Mouse (Mus musculus): ENCODE measurements around the gene Emg1. TPM values are rescaled to one million over a fixed set of nuclear protein-coding genes. Genes with fewer than 3 reads are reported as not detected.

Emg1 gene
- total and polyA plus RNA-seq, 2 experiments: 46.0 to 97.4 TPM

GRCm38 (mm10) chr6:124670281-124670900 is 41.6 kb downstream of the Emg1 start:
- H3K27me3 ChIP-seq (ENCODE audit: control insufficient read depth, insufficient read depth, low read length): no peaks in the 10 kb centered on the region
- peaks cover 2% of the 10 kb centered on the region; the same call in 1 of the 2 replicates for H3K36me3 ChIP-seq (ENCODE audit: control insufficient read depth, insufficient read depth, low read length)
- no peak overlapping the region for H3K27ac ChIP-seq (replicated peaks; ENCODE audit: insufficient read depth, low read depth, low read length)
- WGBS: 72% methylated on average over 7 of the region's 7 CpGs
- no peak overlapping the region for H3K4me3 ChIP-seq (ENCODE audit: insufficient read depth, low read depth, low read length)
- H3K9ac ChIP-seq (ENCODE audit: low read depth, low read length): no peak overlapping the region
- TF ChIP-seq POLR2A (IDR thresholded peaks at IDR 0.05; ENCODE audit: extremely low read depth, insufficient read depth, low read length): no peak
- no peak for TF ChIP-seq CTCF (IDR thresholded peaks at IDR 0.05; ENCODE audit: low read depth, low read length)
- H3K4me1 ChIP-seq (ENCODE audit: control insufficient read depth, insufficient read depth, low read length): peaks cover 40% of the 10 kb centered on the region
- DNase-seq (ENCODE audit: extremely low read depth, low read depth, low spot score): peak; percentile 15
- H3K79me2 ChIP-seq (ENCODE audit: control insufficient read depth, insufficient read depth, low read length): peaks cover 42% of the 10 kb centered on the region; the same call in 1 of the 2 replicates

DNA sequence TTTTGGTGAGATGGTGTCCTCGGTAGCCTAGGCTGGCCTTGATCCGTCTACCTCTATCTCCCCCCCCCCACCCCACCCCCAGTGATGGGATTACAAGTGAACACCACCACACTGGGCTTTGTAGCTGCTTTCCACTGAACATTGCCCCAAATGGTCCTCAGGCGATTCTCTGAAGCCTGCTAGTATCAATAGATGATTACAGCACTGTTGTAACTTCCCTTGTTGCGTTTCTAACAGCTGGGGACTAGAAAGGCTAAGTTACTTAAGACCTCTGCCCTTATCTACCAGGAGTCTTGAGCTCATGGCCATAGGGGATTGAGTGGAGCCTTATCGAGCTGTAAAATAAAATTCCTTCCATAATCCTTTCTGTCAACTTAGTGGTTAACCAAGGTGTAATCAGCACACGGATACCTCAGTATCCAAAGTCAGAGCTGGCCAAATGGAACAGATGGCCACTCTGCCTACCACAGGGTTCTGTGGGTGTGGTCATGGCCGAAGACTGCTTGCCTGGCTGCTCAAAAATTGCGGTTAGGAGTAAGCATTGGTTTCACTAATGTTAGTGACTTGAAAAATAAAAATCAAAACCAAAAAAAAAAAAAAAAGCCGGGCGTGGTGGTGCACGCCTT is 42.6 kb downstream of the Emg1 start:
- H3K4me1 ChIP-seq (ENCODE audit: control insufficient read depth, insufficient read depth, low read length): peaks cover 45% of the 10 kb centered on the region
- no peak overlapping the region for H3K9ac ChIP-seq (ENCODE audit: low read depth, low read length)
- 59% methylated on average over 11 of the region's 11 CpGs for WGBS
- no peaks in the 10 kb centered on the region for H3K27me3 ChIP-seq (ENCODE audit: control insufficient read depth, insufficient read depth, low read length)
- no peak overlapping the region for H3K27ac ChIP-seq (replicated peaks; ENCODE audit: insufficient read depth, low read depth, low read length)
- peaks cover 49% of the 10 kb centered on the region; the same call in 1 of the 2 replicates for H3K79me2 ChIP-seq (ENCODE audit: control insufficient read depth, insufficient read depth, low read length)
- H3K4me3 ChIP-seq (ENCODE audit: insufficient read depth, low read depth, low read length): no peak overlapping the region
- DNase-seq (ENCODE audit: extremely low read depth, low read depth, low spot score): peak; percentile 20
- TF ChIP-seq POLR2A (IDR thresholded peaks at IDR 0.05; ENCODE audit: extremely low read depth, insufficient read depth, low read length): no peak
- H3K36me3 ChIP-seq (ENCODE audit: control insufficient read depth, insufficient read depth, low read length): no peaks in the 10 kb centered on the region; the same call in 1 of the 2 replicates

GRCm38 (mm10) chr6:124665011-124665410 is 47.0 kb downstream of the Emg1 start:
- Histone ChIP-seq H3K9ac (ENCODE audit: low read depth, low read length) (peak overlapping the region; percentile 57), H3K4me1 (ENCODE audit: control insufficient read depth, insufficient read depth, low read length) (peaks cover 25% of the 10 kb centered on the region), H3K4me3 (ENCODE audit: insufficient read depth, low read depth, low read length) (peak overlapping the region; percentile 9), H3K36me3 (ENCODE audit: control insufficient read depth, insufficient read depth, low read length) (no peaks in the 10 kb centered on the region), H3K27ac (replicated peaks; ENCODE audit: insufficient read depth, low read depth, low read length) (peak overlapping the region; percentile 56; the same call in 1 of the 2 replicates), H3K79me2 (ENCODE audit: control insufficient read depth, insufficient read depth, low read length) (peaks cover 41% of the 10 kb centered on the region; the same call in 1 of the 2 replicates), H3K27me3 (ENCODE audit: control insufficient read depth, insufficient read depth, low read length) (no peaks in the 10 kb centered on the region)
- peak; percentile 69 for DNase-seq (ENCODE audit: extremely low read depth, low read depth, low spot score)
- WGBS: 24% methylated on average over 10 of the region's 10 CpGs
- TF ChIP-seq CTCF (IDR thresholded peaks at IDR 0.05; ENCODE audit: low read depth, low read length) (no peak), POLR2A (IDR thresholded peaks at IDR 0.05; ENCODE audit: extremely low read depth, insufficient read depth, low read length) (no peak)

- Histone ChIP-seq H3K27me3 (ENCODE audit: control insufficient read depth, insufficient read depth, low read length) (no peaks in the 10 kb centered on the region), H3K4me3 (ENCODE audit: insufficient read depth, low read depth, low read length) (peak overlapping the region; percentile 42), H3K9ac (ENCODE audit: low read depth, low read length) (peak overlapping the region; percentile 74), H3K27ac (replicated peaks; ENCODE audit: insufficient read depth, low read depth, low read length) (peak overlapping the region; percentile 41; the same call in 1 of the 2 replicates), H3K79me2 (ENCODE audit: control insufficient read depth, insufficient read depth, low read length) (peaks cover 38% of the 10 kb centered on the region; the same call in 1 of the 2 replicates), H3K36me3 (ENCODE audit: control insufficient read depth, insufficient read depth, low read length) (no peaks in the 10 kb centered on the region), H3K4me1 (ENCODE audit: control insufficient read depth, insufficient read depth, low read length) (peaks cover 24% of the 10 kb centered on the region)
- 42% methylated on average over 7 of the region's 7 CpGs for WGBS
- TF ChIP-seq CTCF (IDR thresholded peaks at IDR 0.05; ENCODE audit: low read depth, low read length) (no peak), POLR2A (IDR thresholded peaks at IDR 0.05; ENCODE audit: extremely low read depth, insufficient read depth, low read length) (no peak)
- DNase-seq (ENCODE audit: extremely low read depth, low read depth, low spot score): peak; percentile 26
Observed at GRCm38 (mm10) chr6:124664256-124664655, 47.7 kb downstream of the Emg1 start.

GRCm38 (mm10) chr6:124663424-124663795 is 48.6 kb downstream of the Emg1 start:
- Histone ChIP-seq H3K4me3 (ENCODE audit: insufficient read depth, low read depth, low read length) (peak overlapping the region; percentile 85), H3K27ac (replicated peaks; ENCODE audit: insufficient read depth, low read depth, low read length) (peak overlapping the region; percentile 97), H3K4me1 (ENCODE audit: control insufficient read depth, insufficient read depth, low read length) (peaks cover 24% of the 10 kb centered on the region), H3K9ac (ENCODE audit: low read depth, low read length) (peak overlapping the region; percentile 93), H3K36me3 (ENCODE audit: control insufficient read depth, insufficient read depth, low read length) (no peaks in the 10 kb centered on the region), H3K27me3 (ENCODE audit: control insufficient read depth, insufficient read depth, low read length) (no peaks in the 10 kb centered on the region), H3K79me2 (ENCODE audit: control insufficient read depth, insufficient read depth, low read length) (peaks cover 31% of the 10 kb centered on the region; the same call in 1 of the 2 replicates)
- 4% methylated on average over 13 of the region's 13 CpGs for WGBS
- TF ChIP-seq POLR2A (IDR thresholded peaks at IDR 0.05; ENCODE audit: extremely low read depth, insufficient read depth, low read length): no peak
- no peak for TF ChIP-seq CTCF (IDR thresholded peaks at IDR 0.05; ENCODE audit: low read depth, low read length)
- DNase-seq (ENCODE audit: extremely low read depth, low read depth, low spot score): peak; percentile 82

All from liver, adult 2 months (tissue).